ENCODE assay signal across 8 mouse cellular contexts in genomic region chr8:71368366-71368765, GRCm38 (mm10). TPM values are rescaled to one million over a fixed set of nuclear protein-coding genes. Genes with fewer than 3 reads are reported as not detected.
A peak's percentile ranks its signal among the peaks of the same experiment; 100 is the strongest.
DNase-seq lines count a peak whose midpoint lies in the region; ATAC-seq and TF ChIP-seq lines count a peak whose summit lies in the region.

No protein-coding gene starts in this region.

- peaks cover 25% of the 10 kb centered on the region for H3K4me1 ChIP-seq in forebrain, embryonic 15.5 days
- H3K4me1 ChIP-seq in forebrain, embryonic 14.5 days (ENCODE audit: control insufficient read depth, insufficient read depth, low read length) = peaks cover 10% of the 10 kb centered on the region
- peaks cover 24% of the 10 kb centered on the region for H3K4me1 ChIP-seq in lung, embryonic 15.5 days
- H3K4me1 ChIP-seq in embryonic fibroblast, embryonic 13.5 days (ENCODE audit: control insufficient read depth, insufficient read depth, low read length) = peaks cover 8% of the 10 kb centered on the region
- H3K4me1 ChIP-seq in midbrain, embryonic 16.5 days (ENCODE audit: control insufficient read depth, insufficient read depth, low read length) = peaks cover 24% of the 10 kb centered on the region

- 0 out of 2 replicates have a peak overlapping the region, but pooled peaks have one; percentile 70 for H3K4me3 ChIP-seq in forebrain, embryonic 15.5 days
- H3K4me3 ChIP-seq in forebrain, embryonic 14.5 days (ENCODE audit: low read depth, low read length) = no peak overlapping the region
- H3K4me3 ChIP-seq in lung, embryonic 15.5 days = peak overlapping the region; percentile 73; the same call in 1 of the 2 replicates
- no peak overlapping the region for H3K4me3 ChIP-seq in embryonic fibroblast, embryonic 13.5 days (ENCODE audit: insufficient read depth, low read length)
- H3K4me3 ChIP-seq in midbrain, embryonic 16.5 days (ENCODE audit: low read depth, low read length) = no peak overlapping the region

- no peaks in the 10 kb centered on the region for H3K27me3 ChIP-seq in forebrain, embryonic 15.5 days
- no peaks in the 10 kb centered on the region for H3K27me3 ChIP-seq in forebrain, embryonic 14.5 days (replicated peaks; ENCODE audit: control insufficient read depth, insufficient read depth, low read length)
- H3K27me3 ChIP-seq in lung, embryonic 15.5 days = no peaks in the 10 kb centered on the region
- no peaks in the 10 kb centered on the region for H3K27me3 ChIP-seq in midbrain, embryonic 16.5 days (ENCODE audit: control insufficient read depth, insufficient read depth, low read depth, low read length)

- DNase-seq in forebrain, embryonic 14.5 days (ENCODE audit: low spot score) = no peak
- no peak for DNase-seq in lung, postnatal 25 days (ENCODE audit: low spot score)
- DNase-seq in right cerebral cortex, adult 2 months (ENCODE audit: low spot score in 2 of 2) = no peak
- DNase-seq in B cell, adult 2 months = no peak

- no peak overlapping the region for H3K4me2 ChIP-seq in forebrain, embryonic 15.5 days (replicated peaks)
- no peak overlapping the region for H3K4me2 ChIP-seq in forebrain, embryonic 14.5 days (ENCODE audit: low read length)
- peak overlapping the region; percentile 83 for H3K4me2 ChIP-seq in lung, embryonic 15.5 days
- peak overlapping the region; percentile 79; the same call in 1 of the 2 replicates for H3K4me2 ChIP-seq in midbrain, embryonic 16.5 days (ENCODE audit: low read length)

- peaks cover 7% of the 10 kb centered on the region for H3K36me3 ChIP-seq in forebrain, embryonic 15.5 days
- peaks cover 15% of the 10 kb centered on the region; the same call in 1 of the 2 replicates for H3K36me3 ChIP-seq in forebrain, embryonic 14.5 days (ENCODE audit: control insufficient read depth, insufficient read depth, low read length)
- peaks cover 10% of the 10 kb centered on the region; the same call in 1 of the 2 replicates for H3K36me3 ChIP-seq in lung, embryonic 15.5 days
- no peaks in the 10 kb centered on the region for H3K36me3 ChIP-seq in midbrain, embryonic 16.5 days (ENCODE audit: control insufficient read depth, insufficient read depth, low read length)

- H3K9ac ChIP-seq in forebrain, embryonic 15.5 days (replicated peaks) = peak overlapping the region; percentile 19; the same call in 1 of the 2 replicates
- no peak overlapping the region for H3K9ac ChIP-seq in forebrain, embryonic 14.5 days (ENCODE audit: low read length)
- H3K9ac ChIP-seq in lung, embryonic 15.5 days = no peak overlapping the region
- H3K9ac ChIP-seq in midbrain, embryonic 16.5 days (ENCODE audit: low read depth, low read length) = no peak overlapping the region

- ATAC-seq in forebrain, embryonic 15.5 days (replicated peaks) = no peak
- ATAC-seq in forebrain, embryonic 14.5 days = no peak
- no peak for ATAC-seq in lung, embryonic 15.5 days (ENCODE audit: borderline replicate concordance, extremely low read depth, low FRiP score, low TSS enrichment)
- ATAC-seq in midbrain, embryonic 16.5 days = no peak

- no peak overlapping the region for H3K27ac ChIP-seq in forebrain, embryonic 15.5 days (replicated peaks)
- no peak overlapping the region for H3K27ac ChIP-seq in forebrain, embryonic 14.5 days (ENCODE audit: low read depth, low read length)
- H3K27ac ChIP-seq in lung, embryonic 15.5 days = no peak overlapping the region
- H3K27ac ChIP-seq in embryonic fibroblast, embryonic 13.5 days (ENCODE audit: insufficient read depth, low read length) = peak overlapping the region; percentile 78
- H3K27ac ChIP-seq in midbrain, embryonic 16.5 days (ENCODE audit: low read length) = no peak overlapping the region

- no peak for TF ChIP-seq CTCF in embryonic fibroblast, embryonic 13.5 days (IDR thresholded peaks at IDR 0.05; ENCODE audit: borderline replicate concordance, insufficient read depth, low read length)

- TF ChIP-seq POLR2A in embryonic fibroblast, embryonic 13.5 days (IDR thresholded peaks at IDR 0.05; ENCODE audit: low read depth, low read length) = peak; percentile 33; the same call in 1 of the 2 replicates

- no peaks in the 10 kb centered on the region for H3K9me3 ChIP-seq in forebrain, embryonic 15.5 days
- H3K9me3 ChIP-seq in forebrain, embryonic 14.5 days (replicated peaks; ENCODE audit: control insufficient read depth, low read length) = no peaks in the 10 kb centered on the region
- no peaks in the 10 kb centered on the region for H3K9me3 ChIP-seq in lung, embryonic 15.5 days
- H3K9me3 ChIP-seq in midbrain, embryonic 16.5 days (replicated peaks; ENCODE audit: control insufficient read depth, low read length, poor library complexity, severe bottlenecking) = no peaks in the 10 kb centered on the region

RNA-seq across cellular contexts. Expression of gene Use1, which starts 1.7 kb away (rescaled TPM):
- polyA plus RNA-seq in forebrain, embryonic 15.5 days (2015; fragmentation: Nextera tagmentation; extraction: Ambion mirVana) = 98.4 and 102 TPM in 2 replicates
- polyA plus RNA-seq in forebrain, embryonic 14.5 days (2014; fragmentation: Nextera tagmentation; extraction: Ambion mirVana) = 116 and 121 TPM in 2 replicates
- polyA plus RNA-seq in lung, embryonic 15.5 days (2015; fragmentation: Nextera tagmentation; extraction: Ambion mirVana) = 85.0 and 87.0 TPM in 2 replicates
- polyA plus RNA-seq in embryonic fibroblast, embryonic 13.5 days (2011; ENCODE audit: insufficient read length, low read depth, missing spikeins) = 94.8 and 97.6 TPM in 2 replicates
- polyA plus RNA-seq in midbrain, embryonic 16.5 days (2015; fragmentation: Nextera tagmentation; extraction: Ambion mirVana) = 117 and 123 TPM in 2 replicates

RNA-seq across cellular contexts. Expression of gene Ocel1, which starts 2.7 kb away (rescaled TPM):
- polyA plus RNA-seq in forebrain, embryonic 15.5 days (2015; fragmentation: Nextera tagmentation; extraction: Ambion mirVana) = 7.3 and 8.0 TPM in 2 replicates
- polyA plus RNA-seq in forebrain, embryonic 14.5 days (2014; fragmentation: Nextera tagmentation; extraction: Ambion mirVana) = 3.0 and 3.8 TPM in 2 replicates
- polyA plus RNA-seq in lung, embryonic 15.5 days (2015; fragmentation: Nextera tagmentation; extraction: Ambion mirVana) = 7.0 and 7.2 TPM in 2 replicates
- polyA plus RNA-seq in embryonic fibroblast, embryonic 13.5 days (2011; ENCODE audit: insufficient read length, low read depth, missing spikeins) = 2.3 and 3.2 TPM in 2 replicates
- polyA plus RNA-seq in midbrain, embryonic 16.5 days (2015; fragmentation: Nextera tagmentation; extraction: Ambion mirVana) = 5.1 and 5.3 TPM in 2 replicates

RNA-seq across cellular contexts. Expression of gene Nr2f6, which starts 13.4 kb away (rescaled TPM):
- polyA plus RNA-seq in forebrain, embryonic 15.5 days (2015; fragmentation: Nextera tagmentation; extraction: Ambion mirVana) = 15.5 and 16.6 TPM in 2 replicates
- polyA plus RNA-seq in forebrain, embryonic 14.5 days (2014; fragmentation: Nextera tagmentation; extraction: Ambion mirVana) = 16.6 and 17.3 TPM in 2 replicates
- polyA plus RNA-seq in lung, embryonic 15.5 days (2015; fragmentation: Nextera tagmentation; extraction: Ambion mirVana) = 76.6 and 80.4 TPM in 2 replicates
- polyA plus RNA-seq in embryonic fibroblast, embryonic 13.5 days (2011; ENCODE audit: insufficient read length, low read depth, missing spikeins) = 40.8 and 48.9 TPM in 2 replicates
- polyA plus RNA-seq in midbrain, embryonic 16.5 days (2015; fragmentation: Nextera tagmentation; extraction: Ambion mirVana) = 19.8 and 20.1 TPM in 2 replicates

RNA-seq across cellular contexts. Expression of gene Ushbp1, which starts 27.2 kb away (rescaled TPM):
- polyA plus RNA-seq in forebrain, embryonic 15.5 days (2015; fragmentation: Nextera tagmentation; extraction: Ambion mirVana) = 5.5 and 6.0 TPM in 2 replicates
- 2.8 and 4.4 TPM in 2 replicates for polyA plus RNA-seq in forebrain, embryonic 14.5 days (2014; fragmentation: Nextera tagmentation; extraction: Ambion mirVana)
- 28.2 and 30.7 TPM in 2 replicates for polyA plus RNA-seq in lung, embryonic 15.5 days (2015; fragmentation: Nextera tagmentation; extraction: Ambion mirVana)
- polyA plus RNA-seq in embryonic fibroblast, embryonic 13.5 days (2011; ENCODE audit: insufficient read length, low read depth, missing spikeins) = not detected in 2 replicates
- polyA plus RNA-seq in midbrain, embryonic 16.5 days (2015; fragmentation: Nextera tagmentation; extraction: Ambion mirVana) = 7.4 and 8.1 TPM in 2 replicates

RNA-seq across cellular contexts. Expression of gene Babam1, which starts 28.3 kb away (rescaled TPM):
- 102 and 108 TPM in 2 replicates for polyA plus RNA-seq in forebrain, embryonic 15.5 days (2015; fragmentation: Nextera tagmentation; extraction: Ambion mirVana)
- polyA plus RNA-seq in forebrain, embryonic 14.5 days (2014; fragmentation: Nextera tagmentation; extraction: Ambion mirVana) = 91.7 and 97.0 TPM in 2 replicates
- 109 and 112 TPM in 2 replicates for polyA plus RNA-seq in lung, embryonic 15.5 days (2015; fragmentation: Nextera tagmentation; extraction: Ambion mirVana)
- polyA plus RNA-seq in embryonic fibroblast, embryonic 13.5 days (2011; ENCODE audit: insufficient read length, low read depth, missing spikeins) = 84.5 and 91.6 TPM in 2 replicates
- polyA plus RNA-seq in midbrain, embryonic 16.5 days (2015; fragmentation: Nextera tagmentation; extraction: Ambion mirVana) = 89.8 and 91.0 TPM in 2 replicates

Comparison
In these comparisons a context has a peak if more than half of its experiments do, and no peak if none do; other contexts are left out.
1. H3K4me3 ChIP-seq: peak in forebrain, embryonic 15.5 days (single experiment) and lung, embryonic 15.5 days (single experiment); none in forebrain, embryonic 14.5 days (single experiment), embryonic fibroblast, embryonic 13.5 days (single experiment) and midbrain, embryonic 16.5 days (single experiment).
2. H3K4me2 ChIP-seq: peak in lung, embryonic 15.5 days (single experiment) and midbrain, embryonic 16.5 days (single experiment); none in forebrain, embryonic 15.5 days (single experiment) and forebrain, embryonic 14.5 days (single experiment).